Mouse (Mus musculus) adrenal gland (tissue): Measurements from ENCODE around the gene Syce2.
"Not testable (repeated sequence)": the region's sequence is repeated elsewhere in the genome, so short reads cannot be mapped to it uniquely, and the experiment has no call there.

Source experiments
- intact Hi-C: fragments of 180-260 bp; cut with DNase I; formaldehyde crosslinking; loops from one replicate; pipeline ENCODE4 v1.15.1; 2025

The Syce2 gene

GRCm38 (mm10) chr8:84901071-84901470 lies 29.2 kb downstream of the Syce2 start:
- intact Hi-C loops, result no loop called here

GRCm38 (mm10) chr8:84901752-84902151 lies 29.8 kb downstream of the Syce2 start, which contains the start of gene Klf1:
Gene Klf1 (plus strand): TSS chr8:84901928.
- intact Hi-C loops, result no loop called here

- intact Hi-C loops, result no loop called here
These were observed 30.5 kb downstream of the Syce2 start for GRCm38 (mm10) chr8:84902367-84902919.

- intact Hi-C loops, result no loop called here
These were observed 31.2 kb downstream of the Syce2 start for GRCm38 (mm10) chr8:84902920-84903661.

- intact Hi-C loops, result no loop called here
These were observed 32.4 kb downstream of the Syce2 start for GRCm38 (mm10) chr8:84904351-84904750.

- intact Hi-C loops, result no loop called here
These were observed 35.1 kb downstream of the Syce2 start for GRCm38 (mm10) chr8:84907037-84907436.

- intact Hi-C loops, result no loop called here
These were observed 35.6 kb downstream of the Syce2 start for GRCm38 (mm10) chr8:84907493-84907892.

- intact Hi-C loops, result not testable (repeated sequence)
These were observed 36.1 kb downstream of the Syce2 start for GRCm38 (mm10) chr8:84907979-84908378.

GRCm38 (mm10) chr8:84908421-84909161 lies 36.7 kb downstream of the Syce2 start, which contains the start of gene Dnase2a:
Gene Dnase2a (plus strand): TSS chr8:84908560.
- intact Hi-C loops, result no loop called here

- intact Hi-C loops, result no loop called here
These were observed 37.4 kb downstream of the Syce2 start for GRCm38 (mm10) chr8:84909162-84909767.

- intact Hi-C loops, result no loop called here
These were observed 38.0 kb downstream of the Syce2 start for GRCm38 (mm10) chr8:84909949-84910348.

GRCm38 (mm10) chr8:84910551-84910950 lies 38.6 kb downstream of the Syce2 start:
- intact Hi-C loops, result no loop called here

- intact Hi-C loops, result no loop called here
These were observed 39.9 kb downstream of the Syce2 start for GRCm38 (mm10) chr8:84911854-84912253.

GRCm38 (mm10) chr8:84912391-84912790 lies 40.5 kb downstream of the Syce2 start:
- intact Hi-C loops, result no loop called here

GRCm38 (mm10) chr8:84912895-84913501 lies 41.1 kb downstream of the Syce2 start:
- intact Hi-C loops, result no loop called here

GRCm38 (mm10) chr8:84913502-84913900 lies 41.6 kb downstream of the Syce2 start:
- intact Hi-C loops, result no loop called here

GRCm38 (mm10) chr8:84913960-84914359 lies 42.0 kb downstream of the Syce2 start:
- intact Hi-C loops, result no loop called here

- intact Hi-C loops, result loop anchor here (5.0 kb wide), 1 partner anchor 37 kb away; no protein-coding TSS in a partner anchor
These were observed 43.4 kb downstream of the Syce2 start for GRCm38 (mm10) chr8:84915269-84915668.

- intact Hi-C loops, result loop anchor here (5.0 kb wide), 1 partner anchor 35 kb away; no protein-coding TSS in a partner anchor
These were observed 45.9 kb downstream of the Syce2 start for GRCm38 (mm10) chr8:84917781-84918180.

GRCm38 (mm10) chr8:84918646-84919045 lies 46.7 kb downstream of the Syce2 start:
- intact Hi-C loops, result loop anchor here (5.0 kb wide), 1 partner anchor 34 kb away; no protein-coding TSS in a partner anchor

GRCm38 (mm10) chr8:84921596-84921995 lies 49.7 kb downstream of the Syce2 start:
- intact Hi-C loops, result no loop called here
